24 mouse cellular contexts compared by ENCODE assay signal in the genomic region with DNA sequence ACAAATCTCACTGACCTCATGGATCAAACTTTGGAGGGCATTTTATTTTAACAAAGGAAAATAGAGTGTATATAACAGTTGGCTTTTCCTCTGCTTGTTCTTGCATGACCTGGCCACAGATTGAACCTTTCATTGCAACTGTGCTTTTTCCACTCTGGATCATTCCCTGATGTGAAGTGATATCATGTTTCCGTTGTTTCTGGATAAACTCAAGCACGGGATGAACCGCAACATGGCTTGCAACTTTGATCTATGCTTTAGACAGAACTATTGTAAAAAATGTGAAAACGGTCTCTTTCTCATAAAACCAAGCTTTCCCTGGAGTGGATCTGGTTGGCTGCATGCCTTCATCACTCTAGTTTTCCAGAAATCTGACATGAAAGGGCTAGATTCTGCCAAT.
DNase-seq lines count a peak whose midpoint lies in the region; ATAC-seq and TF ChIP-seq lines count a peak whose summit lies in the region.
"Had no signal": no experiment of that assay in that cellular context is flagged by ENCODE, and none has a peak within 500 bp of the region (broad histone marks: within the 10 kb centered on the region; RNA-seq: fewer than 3 reads in every experiment).

No protein-coding gene starts in this region.

- TF ChIP-seq POLR2A in limb, embryonic 14.5 days (IDR thresholded peaks at IDR 0.05; ENCODE audit: borderline replicate concordance, extremely low read depth, insufficient read depth, insufficient read length) = no peak

- no peak overlapping the region for H3K4me3 ChIP-seq in limb, embryonic 14.5 days (replicated peaks; ENCODE audit: low read length)
- H3K4me3 ChIP-seq in limb, embryonic 10.5 days = no peak overlapping the region
- H3K4me3 ChIP-seq in limb, embryonic 15.5 days = no peak overlapping the region
- no peak overlapping the region for H3K4me3 ChIP-seq in midbrain, embryonic 14.5 days (replicated peaks; ENCODE audit: low read depth, low read length)
- H3K4me3 ChIP-seq: embryonic facial prominence, embryonic 15.5 days; forebrain, embryonic 12.5 days; forebrain, embryonic 15.5 days; hindbrain, embryonic 12.5 days; intestine, embryonic 15.5 days had no signal

- H3K27ac ChIP-seq in limb, embryonic 14.5 days (replicated peaks; ENCODE audit: low read depth, low read length) = no peak overlapping the region
- no peak overlapping the region for H3K27ac ChIP-seq in limb, embryonic 10.5 days
- 0 out of 2 replicates have a peak overlapping the region, but pooled peaks have one; percentile 43 for H3K27ac ChIP-seq in limb, embryonic 15.5 days
- H3K27ac ChIP-seq in midbrain, embryonic 14.5 days (replicated peaks; ENCODE audit: low read depth, low read length) = no peak overlapping the region
- H3K27ac ChIP-seq: embryonic facial prominence, embryonic 15.5 days; forebrain, embryonic 12.5 days; forebrain, embryonic 15.5 days; hindbrain, embryonic 12.5 days had no signal

- no peaks in the 10 kb centered on the region for H3K9me3 ChIP-seq in limb, embryonic 14.5 days (ENCODE audit: control insufficient read depth, low read length)
- no peaks in the 10 kb centered on the region for H3K9me3 ChIP-seq in limb, embryonic 10.5 days (replicated peaks)
- H3K9me3 ChIP-seq in limb, embryonic 15.5 days = no peaks in the 10 kb centered on the region
- H3K9me3 ChIP-seq in midbrain, embryonic 14.5 days (ENCODE audit: control insufficient read depth, low read length) = no peaks in the 10 kb centered on the region
- H3K9me3 ChIP-seq: embryonic facial prominence, embryonic 15.5 days; forebrain, embryonic 12.5 days; forebrain, embryonic 15.5 days; G1E; hindbrain, embryonic 12.5 days; intestine, embryonic 15.5 days had no signal

- no peaks in the 10 kb centered on the region for H3K4me1 ChIP-seq in limb, embryonic 14.5 days (ENCODE audit: control insufficient read depth, insufficient read depth, low read length)
- no peaks in the 10 kb centered on the region for H3K4me1 ChIP-seq in limb, embryonic 10.5 days
- H3K4me1 ChIP-seq in limb, embryonic 15.5 days = no peaks in the 10 kb centered on the region
- no peaks in the 10 kb centered on the region for H3K4me1 ChIP-seq in midbrain, embryonic 14.5 days (ENCODE audit: control insufficient read depth, insufficient read depth, low read length)
- H3K4me1 ChIP-seq: embryonic facial prominence, embryonic 15.5 days; forebrain, embryonic 12.5 days; forebrain, embryonic 15.5 days; hindbrain, embryonic 12.5 days; intestine, embryonic 15.5 days had no signal

- ATAC-seq in limb, embryonic 14.5 days (ENCODE audit: low FRiP score, low read depth) = peak; percentile 67; the same call in 1 of the 2 replicates
- ATAC-seq in limb, embryonic 15.5 days (ENCODE audit: insufficient number of reproducible peaks, low FRiP score, low TSS enrichment, low read depth) = 0 out of 2 replicates have a peak, but pooled peaks have one; percentile 44
- no peak for ATAC-seq in midbrain, embryonic 14.5 days (ENCODE audit: low FRiP score, low TSS enrichment)
- ATAC-seq: forebrain, embryonic 15.5 days; hindbrain, embryonic 16.5 days; intestine, embryonic 15.5 days had no signal

- DNase-seq in gastrocnemius, postnatal 10 days = peak; percentile 4
- DNase-seq in gastrocnemius, adult 18-20 months (ENCODE audit: low spot score) = no peak
- peak; percentile 68 for DNase-seq in limb, embryonic 14.5 days (ENCODE audit: low spot score)
- DNase-seq in limb, embryonic 10.5 days (ENCODE audit: low spot score) = no peak
- peak; percentile 6 for DNase-seq in adipocyte (ENCODE audit: low spot score)
- no peak for DNase-seq in midbrain, embryonic 14.5 days
- DNase-seq: adrenal gland, adult 2 months; adrenal gland, postnatal 14 days; B cell, adult 2 months; cerebellum, adult 11 months; cerebellum, adult 2 months; cerebellum, adult 9-11 months; cerebellum, postnatal 25 days; gastrocnemius, postnatal 14 days had no signal

- H3K4me2 ChIP-seq in limb, embryonic 14.5 days (replicated peaks; ENCODE audit: low read depth, low read length, severe bottlenecking) = no peak overlapping the region
- H3K4me2 ChIP-seq in limb, embryonic 15.5 days = no peak overlapping the region
- no peak overlapping the region for H3K4me2 ChIP-seq in midbrain, embryonic 14.5 days (ENCODE audit: low read length)
- H3K4me2 ChIP-seq: embryonic facial prominence, embryonic 15.5 days; forebrain, embryonic 12.5 days; forebrain, embryonic 15.5 days; heart, embryonic 11.5 days; hindbrain, embryonic 12.5 days; intestine, embryonic 15.5 days had no signal

- no peaks in the 10 kb centered on the region for H3K36me3 ChIP-seq in limb, embryonic 14.5 days (ENCODE audit: control insufficient read depth, insufficient read depth, low read length)
- H3K36me3 ChIP-seq in limb, embryonic 10.5 days = no peaks in the 10 kb centered on the region
- H3K36me3 ChIP-seq in limb, embryonic 15.5 days = no peaks in the 10 kb centered on the region
- H3K36me3 ChIP-seq in midbrain, embryonic 14.5 days (ENCODE audit: control insufficient read depth, insufficient read depth, low read length) = no peaks in the 10 kb centered on the region
- H3K36me3 ChIP-seq: embryonic facial prominence, embryonic 15.5 days; forebrain, embryonic 12.5 days; forebrain, embryonic 15.5 days; G1E; hindbrain, embryonic 12.5 days; intestine, embryonic 15.5 days had no signal

- no peak overlapping the region for H3K9ac ChIP-seq in limb, embryonic 14.5 days (ENCODE audit: low read depth, low read length, severe bottlenecking)
- H3K9ac ChIP-seq in limb, embryonic 15.5 days = no peak overlapping the region
- H3K9ac ChIP-seq in midbrain, embryonic 14.5 days (replicated peaks; ENCODE audit: low read length) = no peak overlapping the region
- H3K9ac ChIP-seq: embryonic facial prominence, embryonic 15.5 days; forebrain, embryonic 12.5 days; forebrain, embryonic 15.5 days; hindbrain, embryonic 12.5 days; intestine, embryonic 15.5 days had no signal

- WGBS in limb, embryonic 14.5 days = 43% methylated on average over 4 of the region's 4 CpGs
- WGBS in limb, embryonic 10.5 days = 87% methylated on average over 4 of the region's 4 CpGs
- 30% methylated on average over 4 of the region's 4 CpGs for WGBS in limb, embryonic 15.5 days
- 91% methylated on average over 4 of the region's 4 CpGs for WGBS in midbrain, embryonic 14.5 days

- H3K27me3 ChIP-seq in limb, embryonic 14.5 days (ENCODE audit: control insufficient read depth, insufficient read depth, low read length) = no peaks in the 10 kb centered on the region
- H3K27me3 ChIP-seq in limb, embryonic 10.5 days (ENCODE audit: low read depth, poor library complexity, severe bottlenecking) = no peaks in the 10 kb centered on the region
- no peaks in the 10 kb centered on the region for H3K27me3 ChIP-seq in limb, embryonic 15.5 days
- H3K27me3 ChIP-seq in midbrain, embryonic 14.5 days (ENCODE audit: control insufficient read depth, insufficient read depth, low read length) = no peaks in the 10 kb centered on the region
- H3K27me3 ChIP-seq: CH12.LX; embryonic facial prominence, embryonic 15.5 days; forebrain, embryonic 12.5 days; forebrain, embryonic 15.5 days; hindbrain, embryonic 12.5 days; intestine, embryonic 15.5 days had no signal

Comparison
In these comparisons a context has a peak if more than half of its experiments do, and no peak if none do; other contexts are left out.
1. DNase-seq: peak in gastrocnemius, postnatal 10 days (single experiment), limb, embryonic 14.5 days (single experiment) and adipocyte (single experiment); none in gastrocnemius, adult 18-20 months (single experiment), limb, embryonic 10.5 days (single experiment) and midbrain, embryonic 14.5 days (single experiment).